Comparison of ENCODE assay signal across 30 mouse cellular contexts in the genomic region with DNA sequence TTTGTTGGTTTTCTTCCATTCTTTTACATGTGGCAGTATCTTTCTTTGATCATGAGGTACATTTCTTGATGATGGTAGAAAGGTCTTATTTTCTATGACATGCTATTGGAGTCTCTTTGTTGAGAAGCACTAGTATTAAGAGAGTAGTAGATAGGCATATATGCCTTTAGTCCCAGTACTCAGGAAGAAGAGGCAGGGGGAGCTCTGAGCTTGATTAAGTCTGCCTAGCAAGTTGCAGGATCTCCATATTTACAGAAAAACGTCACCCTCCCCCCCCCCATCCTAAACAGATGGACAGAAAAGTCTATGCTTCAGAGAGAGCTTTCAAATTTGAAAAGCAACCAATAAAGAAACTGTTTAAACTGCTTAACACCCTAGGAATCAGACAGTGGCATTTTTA. TPM values are rescaled to one million over a fixed set of nuclear protein-coding genes. Genes with fewer than 3 reads are reported as not detected.
DNase-seq lines count a peak whose midpoint lies in the region; ATAC-seq and TF ChIP-seq lines count a peak whose summit lies in the region.
"Had no signal": no experiment of that assay in that cellular context is flagged by ENCODE, and none has a peak within 500 bp of the region (broad histone marks: within the 10 kb centered on the region; RNA-seq: fewer than 3 reads in every experiment).

No protein-coding gene starts in this region.

- H3K9ac ChIP-seq in lung, embryonic 14.5 days, result no peak overlapping the region
- H3K9ac ChIP-seq: heart, embryonic 13.5 days; hindbrain, embryonic 12.5 days; liver, embryonic 15.5 days; neural tube, embryonic 13.5 days; stomach, embryonic 15.5 days had no signal

- no peak overlapping the region for H3K4me3 ChIP-seq in lung, embryonic 14.5 days (ENCODE audit: low read depth, low read length)
- H3K4me3 ChIP-seq in thymus, adult 2 months (ENCODE audit: control insufficient read depth, insufficient read depth, low read length), result no peak overlapping the region
- H3K4me3 ChIP-seq: forebrain, embryonic 10.5 days; heart, adult 2 months; heart, embryonic 13.5 days; hindbrain, embryonic 12.5 days; limb, embryonic 10.5 days; liver, embryonic 15.5 days; myocyte; neural tube, embryonic 13.5 days; stomach, embryonic 15.5 days had no signal

- TF ChIP-seq CTCF in lung, embryonic 14.5 days (IDR thresholded peaks at IDR 0.05; ENCODE audit: low read depth), result no peak
- no peak for TF ChIP-seq CTCF in thymus, adult 2 months (IDR thresholded peaks at IDR 0.05; ENCODE audit: borderline replicate concordance, control insufficient read depth, extremely low read depth, insufficient read depth, low read length, poor library complexity)

- no peaks in the 10 kb centered on the region for H3K9me3 ChIP-seq in lung, embryonic 14.5 days (ENCODE audit: low read depth, low read length)
- H3K9me3 ChIP-seq: forebrain, embryonic 10.5 days; G1E; heart, embryonic 13.5 days; hindbrain, embryonic 12.5 days; limb, embryonic 10.5 days; liver, embryonic 15.5 days; neural tube, embryonic 13.5 days; stomach, embryonic 15.5 days had no signal

- H3K4me1 ChIP-seq in lung, embryonic 14.5 days (ENCODE audit: insufficient read depth), result no peaks in the 10 kb centered on the region
- H3K4me1 ChIP-seq in thymus, adult 2 months (replicated peaks; ENCODE audit: control insufficient read depth, insufficient read depth, low read length), result no peaks in the 10 kb centered on the region
- H3K4me1 ChIP-seq: heart, embryonic 13.5 days; hindbrain, embryonic 12.5 days; limb, embryonic 10.5 days; liver, embryonic 15.5 days; neural tube, embryonic 13.5 days; stomach, embryonic 15.5 days had no signal

- H3K27me3 ChIP-seq in lung, embryonic 14.5 days (ENCODE audit: insufficient read depth, low read length), result no peaks in the 10 kb centered on the region
- no peaks in the 10 kb centered on the region for H3K27me3 ChIP-seq in thymus, adult 2 months (ENCODE audit: control insufficient read depth, insufficient read depth, low read length)
- H3K27me3 ChIP-seq: heart, embryonic 13.5 days; hindbrain, embryonic 12.5 days; liver, embryonic 15.5 days; neural tube, embryonic 13.5 days; stomach, embryonic 15.5 days had no signal

- 5% methylated on average over 1 of the region's 1 CpGs for WGBS in lung, embryonic 14.5 days
- 3% methylated on average over 1 of the region's 1 CpGs for WGBS in thymus, adult 2 months

- H3K36me3 ChIP-seq in lung, embryonic 14.5 days (ENCODE audit: insufficient read depth), result no peaks in the 10 kb centered on the region
- H3K36me3 ChIP-seq in thymus, adult 2 months (ENCODE audit: control insufficient read depth, insufficient read depth, low read length), result no peaks in the 10 kb centered on the region
- H3K36me3 ChIP-seq: forebrain, embryonic 10.5 days; G1E; heart, embryonic 13.5 days; hindbrain, embryonic 12.5 days; limb, embryonic 10.5 days; liver, embryonic 15.5 days; neural tube, embryonic 13.5 days; stomach, embryonic 15.5 days had no signal

- H3K4me2 ChIP-seq in lung, embryonic 14.5 days, result no peak overlapping the region
- H3K4me2 ChIP-seq: heart, embryonic 13.5 days; hindbrain, embryonic 12.5 days; liver, embryonic 15.5 days; neural tube, embryonic 13.5 days; stomach, embryonic 15.5 days had no signal

- no peak for TF ChIP-seq POLR2A in thymus, adult 2 months (IDR thresholded peaks at IDR 0.05; ENCODE audit: control insufficient read depth, extremely low read depth, insufficient read depth, low read length, poor library complexity)

- no peak for ATAC-seq in lung, embryonic 14.5 days (ENCODE audit: insufficient read depth)
- ATAC-seq: activated CD4-positive, CD25-positive, alpha-beta regulatory T cell, adult 4 months; midbrain, embryonic 16.5 days had no signal

- DNase-seq in lung, embryonic 14.5 days, result peak; percentile 13
- no peak for DNase-seq in lung, postnatal 14 days
- peak; percentile 8 for DNase-seq in thymus, postnatal 25 days
- DNase-seq in thymus, adult 2 months, result no peak
- DNase-seq in adipocyte (ENCODE audit: low spot score), result peak; percentile 44
- DNase-seq in urinary bladder, adult 18-20 months (ENCODE audit: low spot score in 2 of 2), result no peak
- DNase-seq in cerebellum, adult 9-11 months, result no peak
- DNase-seq: adrenal gland, postnatal 10 days; cerebellum, postnatal 10 days; gastrocnemius, postnatal 36 days; heart, adult 2 months; heart, postnatal 14 days; kidney, adult 18-20 months; kidney, postnatal 10 days; liver; right cerebral cortex, postnatal 4 days; thymus, postnatal 36 days had no signal

- H3K27ac ChIP-seq in lung, embryonic 14.5 days (ENCODE audit: low read depth), result no peak overlapping the region
- no peak overlapping the region for H3K27ac ChIP-seq in thymus, adult 2 months (ENCODE audit: control insufficient read depth, insufficient read depth, low read length)
- H3K27ac ChIP-seq: forebrain, embryonic 10.5 days; heart, adult 2 months; heart, embryonic 13.5 days; hindbrain, embryonic 12.5 days; limb, embryonic 10.5 days; liver, embryonic 15.5 days; macrophage; neural tube, embryonic 13.5 days; stomach, embryonic 15.5 days had no signal

RNA-seq across cellular contexts. Expression of gene 4921501E09Rik, which starts 9.1 kb away (rescaled TPM):
- polyA plus RNA-seq in lung, embryonic 14.5 days (2014; fragmentation: Nextera tagmentation; extraction: Ambion mirVana), result not detected in 2 replicates
- not detected in 2 replicates for polyA plus RNA-seq in thymus, adult 2 months (2012; rRNA removed)
- polyA plus RNA-seq: activated CD4-positive, CD25-positive, alpha-beta regulatory T cell, adult 4 months; embryonic facial prominence, embryonic 11.5 days; forebrain, embryonic 10.5 days; G1E; heart, adult 2 months; heart, embryonic 13.5 days; hindbrain, embryonic 12.5 days; limb, embryonic 10.5 days; liver, embryonic 15.5 days; macrophage; midbrain, embryonic 16.5 days; myocyte; neural tube, embryonic 13.5 days; stomach, embryonic 15.5 days had no signal

RNA-seq across cellular contexts. Expression of gene Zfp763, which starts 25.6 kb away (rescaled TPM):
- polyA plus RNA-seq in lung, embryonic 14.5 days (2014; fragmentation: Nextera tagmentation; extraction: Ambion mirVana), result 14.6 and 16.9 TPM in 2 replicates
- 1.1 and 1.2 TPM in 2 replicates for polyA plus RNA-seq in thymus, adult 2 months (2012; rRNA removed)

RNA-seq across cellular contexts. Expression of gene Zfp563, which starts 30.3 kb away (rescaled TPM):
- polyA plus RNA-seq in lung, embryonic 14.5 days (2014; fragmentation: Nextera tagmentation; extraction: Ambion mirVana), result 6.2 and 8.0 TPM in 2 replicates
- 2.1 and 2.4 TPM in 2 replicates for polyA plus RNA-seq in thymus, adult 2 months (2012; rRNA removed)

Comparison
In these comparisons a context has a peak if more than half of its experiments do, and no peak if none do; other contexts are left out.
1. DNase-seq: peak in lung, embryonic 14.5 days (single experiment), thymus, postnatal 25 days (single experiment) and adipocyte (single experiment); none in lung, postnatal 14 days (single experiment), thymus, adult 2 months (single experiment), urinary bladder, adult 18-20 months (0 of 2) and cerebellum, adult 9-11 months (single experiment).